In the genomic region with DNA sequence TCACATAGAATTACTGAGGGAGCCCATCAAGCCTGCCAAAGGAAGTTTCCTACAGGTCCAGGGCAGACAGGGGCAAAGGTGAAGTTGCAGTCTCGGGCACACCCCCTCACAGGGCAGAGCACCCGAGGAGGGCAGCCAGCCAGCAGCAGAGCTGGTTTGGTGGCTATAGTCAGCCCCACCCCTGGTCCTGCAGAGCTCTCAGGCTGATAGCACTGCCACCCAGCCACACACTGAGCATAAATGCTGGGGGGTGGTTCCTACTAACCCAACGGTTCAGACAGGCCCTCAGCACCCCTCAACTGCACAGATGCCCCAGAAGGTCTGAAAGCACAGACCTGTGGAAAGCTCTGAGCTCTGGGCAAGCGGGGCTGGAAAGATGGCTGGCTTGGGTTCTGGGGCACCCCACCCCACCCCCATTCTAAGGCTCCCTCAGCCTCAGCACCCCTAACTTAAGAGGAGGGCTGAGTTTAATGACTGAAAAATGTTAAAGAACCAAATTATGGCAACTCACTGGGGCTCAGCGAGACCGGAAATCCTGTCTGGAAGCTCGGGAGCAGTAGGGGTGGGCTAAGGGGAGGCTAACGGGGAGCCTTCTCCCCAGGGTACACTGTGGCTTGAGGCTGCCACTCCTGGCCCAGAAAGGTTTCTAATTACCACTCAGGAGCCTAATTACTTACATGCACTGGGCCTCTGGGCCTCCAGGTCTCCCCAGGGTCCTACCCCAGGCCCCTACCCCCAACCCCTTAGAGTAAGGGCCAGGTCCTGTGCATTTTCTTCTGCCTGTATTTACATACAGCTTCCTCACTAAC, we compare ENCODE assay signal across 7 mouse cellular contexts. TPM values are rescaled to one million over a fixed set of nuclear protein-coding genes. Genes with fewer than 3 reads are reported as not detected.
A peak's percentile ranks its signal among the peaks of the same experiment; 100 is the strongest.
DNase-seq lines count a peak whose midpoint lies in the region; ATAC-seq and TF ChIP-seq lines count a peak whose summit lies in the region.

No protein-coding gene starts in this region.

- no peaks in the 10 kb centered on the region for H3K9me3 ChIP-seq in intestine, embryonic 14.5 days (ENCODE audit: control insufficient read depth, low read length)
- no peaks in the 10 kb centered on the region for H3K9me3 ChIP-seq in liver, embryonic 14.5 days (ENCODE audit: control insufficient read depth, low read length)
- H3K9me3 ChIP-seq in neural tube, embryonic 13.5 days: no peaks in the 10 kb centered on the region

- H3K4me1 ChIP-seq in bone marrow, adult 2 months (ENCODE audit: control insufficient read depth, insufficient read depth, low read length): peaks cover 38% of the 10 kb centered on the region
- peaks cover 54% of the 10 kb centered on the region for H3K4me1 ChIP-seq in embryonic fibroblast, embryonic 13.5 days (ENCODE audit: control insufficient read depth, insufficient read depth, low read length)
- peaks cover 61% of the 10 kb centered on the region for H3K4me1 ChIP-seq in intestine, embryonic 14.5 days (replicated peaks; ENCODE audit: control insufficient read depth, insufficient read depth, low read length)
- H3K4me1 ChIP-seq in liver, embryonic 14.5 days (replicated peaks; ENCODE audit: control insufficient read depth in 2 of 2, insufficient read depth in 2 of 2, low read length in 1 of 2): peaks cover 66 to 70% of the 10 kb centered on the region in 2 experiments
- H3K4me1 ChIP-seq in neural tube, embryonic 13.5 days (replicated peaks): peaks cover 79% of the 10 kb centered on the region

- ATAC-seq in intestine, embryonic 14.5 days (replicated peaks; ENCODE audit: low FRiP score, low TSS enrichment, low read depth): peak; percentile 53
- ATAC-seq in liver, embryonic 14.5 days (ENCODE audit: insufficient read depth): peak; percentile 81
- ATAC-seq in neural tube, embryonic 13.5 days (ENCODE audit: low read depth): 0 out of 2 replicates have a peak, but pooled peaks have one; percentile 5

- no peak overlapping the region for H3K4me3 ChIP-seq in bone marrow, adult 2 months (replicated peaks; ENCODE audit: control insufficient read depth, low read depth, low read length)
- no peak overlapping the region for H3K4me3 ChIP-seq in embryonic fibroblast, embryonic 13.5 days (ENCODE audit: insufficient read depth, low read length)
- H3K4me3 ChIP-seq in intestine, embryonic 14.5 days (ENCODE audit: low read depth, low read length): no peak overlapping the region
- 0 out of 4 replicates have a peak overlapping the region, but pooled peaks of 1 of the 2 experiments have one; percentile 10 for H3K4me3 ChIP-seq in liver, embryonic 14.5 days (ENCODE audit: insufficient read depth in 1 of 2, low read depth in 2 of 2, low read length in 2 of 2)
- no peak overlapping the region for H3K4me3 ChIP-seq in neural tube, embryonic 13.5 days

- H3K36me3 ChIP-seq in intestine, embryonic 14.5 days (ENCODE audit: control insufficient read depth, insufficient read depth, low read length): peaks cover 16% of the 10 kb centered on the region
- no peaks in the 10 kb centered on the region for H3K36me3 ChIP-seq in liver, embryonic 14.5 days (replicated peaks; ENCODE audit: control insufficient read depth, insufficient read depth, low read depth)
- H3K36me3 ChIP-seq in neural tube, embryonic 13.5 days: peaks cover 10% of the 10 kb centered on the region

- H3K4me2 ChIP-seq in intestine, embryonic 14.5 days (ENCODE audit: low read length): peak overlapping the region; percentile 42
- peak overlapping the region; percentile 75 for H3K4me2 ChIP-seq in liver, embryonic 14.5 days (ENCODE audit: low read depth)
- peak overlapping the region; percentile 42 for H3K4me2 ChIP-seq in neural tube, embryonic 13.5 days

- TF ChIP-seq POLR2A in bone marrow, adult 2 months (IDR thresholded peaks at IDR 0.05; ENCODE audit: borderline replicate concordance, control insufficient read depth, low read depth, low read length): peak; percentile 56; the same call in 1 of the 2 replicates
- no peak for TF ChIP-seq POLR2A in embryonic fibroblast, embryonic 13.5 days (IDR thresholded peaks at IDR 0.05; ENCODE audit: low read depth, low read length)

- DNase-seq in intestine, embryonic 14.5 days (ENCODE audit: low spot score): no peak
- peak in 2 of 3 experiments; percentile 49 to 62 for DNase-seq in liver, embryonic 14.5 days (ENCODE audit: low read depth in 3 of 3, low spot score in 3 of 3)
- DNase-seq in frontal cortex, postnatal 36 days (ENCODE audit: low spot score in 2 of 2): no peak
- no peak for DNase-seq in layer of hippocampus, postnatal 36 days

- H3K9ac ChIP-seq in intestine, embryonic 14.5 days (ENCODE audit: low read length): peak overlapping the region; percentile 18; the same call in 1 of the 2 replicates
- peak overlapping the region; percentile 51 for H3K9ac ChIP-seq in liver, embryonic 14.5 days (replicated peaks)
- H3K9ac ChIP-seq in neural tube, embryonic 13.5 days: peak overlapping the region; percentile 62

- no peaks in the 10 kb centered on the region for H3K27me3 ChIP-seq in intestine, embryonic 14.5 days (replicated peaks; ENCODE audit: control insufficient read depth, insufficient read depth, low read length)
- H3K27me3 ChIP-seq in liver, embryonic 14.5 days (ENCODE audit: control insufficient read depth, insufficient read depth, low read length): no peaks in the 10 kb centered on the region
- no peaks in the 10 kb centered on the region for H3K27me3 ChIP-seq in neural tube, embryonic 13.5 days

- TF ChIP-seq CTCF in bone marrow, adult 2 months (IDR thresholded peaks at IDR 0.05; ENCODE audit: control insufficient read depth, insufficient read depth, low read length): no peak
- no peak for TF ChIP-seq CTCF in embryonic fibroblast, embryonic 13.5 days (IDR thresholded peaks at IDR 0.05; ENCODE audit: borderline replicate concordance, insufficient read depth, low read length)
- TF ChIP-seq CTCF in liver, embryonic 14.5 days (IDR thresholded peaks at IDR 0.05; ENCODE audit: low read depth): no peak

- TF ChIP-seq EP300 in liver, embryonic 14.5 days (IDR thresholded peaks at IDR 0.05; ENCODE audit: low read depth): no peak

- 5% methylated on average over 8 of the region's 8 CpGs for WGBS in bone marrow, adult 2 months
- 30% methylated on average over 8 of the region's 8 CpGs for WGBS in intestine, embryonic 14.5 days
- WGBS in liver, embryonic 14.5 days (ENCODE audit: insufficient replicate concordance): 12% methylated on average over 8 of the region's 8 CpGs
- WGBS in neural tube, embryonic 13.5 days: 40% methylated on average over 8 of the region's 8 CpGs

- H3K27ac ChIP-seq in bone marrow, adult 2 months (ENCODE audit: control insufficient read depth, insufficient read depth, low read depth, low read length, poor library complexity): peak overlapping the region; percentile 92
- peak overlapping the region; percentile 68; the same call in 1 of the 2 replicates for H3K27ac ChIP-seq in embryonic fibroblast, embryonic 13.5 days (ENCODE audit: insufficient read depth, low read length)
- peak overlapping the region; percentile 81 for H3K27ac ChIP-seq in intestine, embryonic 14.5 days (ENCODE audit: low read depth)
- H3K27ac ChIP-seq in liver, embryonic 14.5 days: peak overlapping the region; percentile 52
- peak overlapping the region; percentile 30 for H3K27ac ChIP-seq in neural tube, embryonic 13.5 days (replicated peaks)

RNA-seq across cellular contexts. Expression of a gene that starts 14.6 kb away (rescaled TPM):
- polyA plus RNA-seq in bone marrow, adult 2 months (2011; ENCODE audit: insufficient read depth, insufficient read length, low replicate concordance, missing spikeins): 45.4 and 99.8 TPM in 2 replicates
- 51.2 and 56.2 TPM in 2 replicates for polyA plus RNA-seq in embryonic fibroblast, embryonic 13.5 days (2011; ENCODE audit: insufficient read length, low read depth, missing spikeins)
- 28.0 and 31.4 TPM in 2 replicates for polyA plus RNA-seq in intestine, embryonic 14.5 days (2014; fragmentation: Nextera tagmentation; extraction: Ambion mirVana)
- 22.7 and 26.3 TPM in 2 replicates for polyA plus RNA-seq in liver, embryonic 14.5 days (2012; rRNA removed)
- 11.1 and 13.8 TPM in 2 replicates for polyA plus RNA-seq in liver, embryonic 14.5 days (2014; fragmentation: Nextera tagmentation; extraction: Ambion mirVana)
- 43.7 and 43.9 TPM in 2 replicates for polyA plus RNA-seq in neural tube, embryonic 13.5 days (2015; fragmentation: Nextera tagmentation; extraction: Ambion mirVana)
- 10 to 100 TPM; 35.2 to 41.8 TPM for total RNA-seq in layer of hippocampus, postnatal 36 days (2021)

RNA-seq across cellular contexts. Expression of a gene that starts 18.3 kb away (rescaled TPM):
- polyA plus RNA-seq in bone marrow, adult 2 months (2011; ENCODE audit: insufficient read depth, insufficient read length, low replicate concordance, missing spikeins): 0.65 TPM in 1 of 2 replicates, not detected in the other
- not detected in 2 replicates for polyA plus RNA-seq in embryonic fibroblast, embryonic 13.5 days (2011; ENCODE audit: insufficient read length, low read depth, missing spikeins)
- polyA plus RNA-seq in intestine, embryonic 14.5 days (2014; fragmentation: Nextera tagmentation; extraction: Ambion mirVana): not detected in 2 replicates
- not detected in 2 replicates for polyA plus RNA-seq in liver, embryonic 14.5 days (2012; rRNA removed)
- not detected in 2 replicates for polyA plus RNA-seq in liver, embryonic 14.5 days (2014; fragmentation: Nextera tagmentation; extraction: Ambion mirVana)
- not detected in 2 replicates for polyA plus RNA-seq in neural tube, embryonic 13.5 days (2015; fragmentation: Nextera tagmentation; extraction: Ambion mirVana)
- total RNA-seq in layer of hippocampus, postnatal 36 days (2021): not detected

RNA-seq across cellular contexts. Expression of a gene that starts 32.8 kb away (rescaled TPM):
- polyA plus RNA-seq in bone marrow, adult 2 months (2011; ENCODE audit: insufficient read depth, insufficient read length, low replicate concordance, missing spikeins): not detected in 2 replicates
- polyA plus RNA-seq in embryonic fibroblast, embryonic 13.5 days (2011; ENCODE audit: insufficient read length, low read depth, missing spikeins): not detected in 2 replicates
- not detected in 2 replicates for polyA plus RNA-seq in intestine, embryonic 14.5 days (2014; fragmentation: Nextera tagmentation; extraction: Ambion mirVana)
- not detected in 2 replicates for polyA plus RNA-seq in liver, embryonic 14.5 days (2012; rRNA removed)
- not detected in 2 replicates for polyA plus RNA-seq in liver, embryonic 14.5 days (2014; fragmentation: Nextera tagmentation; extraction: Ambion mirVana)
- not detected in 2 replicates for polyA plus RNA-seq in neural tube, embryonic 13.5 days (2015; fragmentation: Nextera tagmentation; extraction: Ambion mirVana)
- total RNA-seq in layer of hippocampus, postnatal 36 days (2021): 1 to 10 TPM; 3.6 to 3.7 TPM

RNA-seq across cellular contexts. Expression of a gene that starts 44.6 kb away (rescaled TPM):
- 1.5 and 9.3 TPM in 2 replicates for polyA plus RNA-seq in bone marrow, adult 2 months (2011; ENCODE audit: insufficient read depth, insufficient read length, low replicate concordance, missing spikeins)
- not detected in 2 replicates for polyA plus RNA-seq in embryonic fibroblast, embryonic 13.5 days (2011; ENCODE audit: insufficient read length, low read depth, missing spikeins)
- polyA plus RNA-seq in intestine, embryonic 14.5 days (2014; fragmentation: Nextera tagmentation; extraction: Ambion mirVana): not detected in 2 replicates
- 0.06 and 0.11 TPM in 2 replicates for polyA plus RNA-seq in liver, embryonic 14.5 days (2012; rRNA removed)
- 0.11 and 0.18 TPM in 2 replicates for polyA plus RNA-seq in liver, embryonic 14.5 days (2014; fragmentation: Nextera tagmentation; extraction: Ambion mirVana)
- polyA plus RNA-seq in neural tube, embryonic 13.5 days (2015; fragmentation: Nextera tagmentation; extraction: Ambion mirVana): not detected in 2 replicates
- total RNA-seq in layer of hippocampus, postnatal 36 days (2021): not detected

RNA-seq across cellular contexts. Expression of a gene that starts 48.9 kb away (rescaled TPM):
- polyA plus RNA-seq in bone marrow, adult 2 months (2011; ENCODE audit: insufficient read depth, insufficient read length, low replicate concordance, missing spikeins): not detected in 2 replicates
- not detected in 2 replicates for polyA plus RNA-seq in embryonic fibroblast, embryonic 13.5 days (2011; ENCODE audit: insufficient read length, low read depth, missing spikeins)
- not detected in 2 replicates for polyA plus RNA-seq in intestine, embryonic 14.5 days (2014; fragmentation: Nextera tagmentation; extraction: Ambion mirVana)
- polyA plus RNA-seq in liver, embryonic 14.5 days (2012; rRNA removed): 0.13 and 0.15 TPM in 2 replicates
- not detected in 2 replicates for polyA plus RNA-seq in liver, embryonic 14.5 days (2014; fragmentation: Nextera tagmentation; extraction: Ambion mirVana)
- polyA plus RNA-seq in neural tube, embryonic 13.5 days (2015; fragmentation: Nextera tagmentation; extraction: Ambion mirVana): 0.15 TPM in 1 of 2 replicates, not detected in the other
- total RNA-seq in layer of hippocampus, postnatal 36 days (2021): under 1 TPM; 0.12 to 0.15 TPM

Comparison
In these comparisons a context has a peak if more than half of its experiments do, and no peak if none do; other contexts are left out.
1. H3K27ac ChIP-seq: peak in every context shown above with its lines; median percentile 92 in bone marrow, adult 2 months; 81 in intestine, embryonic 14.5 days; 68 in embryonic fibroblast, embryonic 13.5 days; 52 in liver, embryonic 14.5 days; 30 in neural tube, embryonic 13.5 days.
2. ATAC-seq: peak in every context shown above with its lines; median percentile 81 in liver, embryonic 14.5 days; 53 in intestine, embryonic 14.5 days; 5 in neural tube, embryonic 13.5 days.
3. DNase-seq: peak in liver, embryonic 14.5 days (2 of 3); none in intestine, embryonic 14.5 days (single experiment), frontal cortex, postnatal 36 days (0 of 2) and layer of hippocampus, postnatal 36 days (0 of 2).
4. Peak in every context shown above with its lines, with median percentiles within 50 percentile points of each other: H3K4me2 ChIP-seq and H3K9ac ChIP-seq.